Mouse (Mus musculus) ES-E14 (cell line): ENCODE measurements around the gene Ifnar1.

Experiments
- CHD2 ChIP-seq: IDR thresholded peaks from 2 replicates; pipeline ENCODE4 v1.6.1; 2014; ENCODE audit warnings: mild to moderate bottlenecking, low read depth, low read length, inconsistent platforms
- HCFC1 ChIP-seq: IDR thresholded peaks from 2 replicates; pipeline ENCODE4 v1.6.1; 2012; ENCODE audit warnings: low read length, inconsistent platforms, borderline replicate concordance; ENCODE audit not compliant: insufficient read depth
- ZC3H11A ChIP-seq: IDR thresholded peaks from 2 replicates; pipeline ENCODE4 v1.6.1; 2012; ENCODE audit warnings: low read depth, mild to moderate bottlenecking, inconsistent platforms, low read length, borderline replicate concordance
- ZNF384 ChIP-seq: IDR thresholded peaks from 2 replicates; pipeline ENCODE4 v1.6.1; 2012; ENCODE audit warnings: low read depth, low read length, inconsistent platforms

DNA sequence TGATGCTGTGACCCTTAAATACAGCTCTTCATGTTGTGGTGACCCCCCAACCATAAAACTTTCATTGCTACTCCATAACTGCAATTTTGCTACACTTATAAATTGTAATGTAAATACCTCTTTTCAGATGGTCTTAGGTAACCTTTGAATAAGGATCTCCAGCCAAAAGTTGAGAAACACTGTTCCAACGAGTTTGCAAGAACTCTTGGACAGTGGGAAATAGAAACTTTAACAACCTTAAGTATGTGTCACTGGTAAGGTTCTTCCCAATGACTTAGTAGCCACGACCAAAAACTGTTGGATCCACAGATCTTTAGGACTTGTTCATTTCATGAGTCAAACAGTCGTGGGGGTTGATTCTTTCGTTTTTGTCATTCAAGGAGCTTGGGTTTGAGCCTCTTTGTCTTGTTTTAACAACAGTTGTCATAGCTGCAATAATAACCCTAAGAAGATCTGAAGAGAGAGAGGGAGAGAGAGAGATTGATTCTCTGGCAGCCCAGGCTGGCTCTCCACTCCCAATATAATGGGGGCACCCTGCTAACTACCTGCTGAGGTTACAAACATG is 21.1 kb upstream of the Ifnar1 start:
- TF ChIP-seq CHD2, result no peak
- TF ChIP-seq ZC3H11A, result no peak
- no peak for TF ChIP-seq ZNF384
- TF ChIP-seq HCFC1, result no peak
